Mouse (Mus musculus) MEL-GATA-1-ER (cell line): Measurements from ENCODE around the gene Rspry1.
A peak's percentile ranks its signal among the peaks of the same experiment; 100 is the strongest.

Experiments used
- DNase-seq: peaks from one replicate; pipeline ENCODE4 v3.0.0-alpha.2; 2012; ENCODE audit warnings: low read depth; ENCODE audit errors: extremely low read depth

Rspry1 gene

DNA sequence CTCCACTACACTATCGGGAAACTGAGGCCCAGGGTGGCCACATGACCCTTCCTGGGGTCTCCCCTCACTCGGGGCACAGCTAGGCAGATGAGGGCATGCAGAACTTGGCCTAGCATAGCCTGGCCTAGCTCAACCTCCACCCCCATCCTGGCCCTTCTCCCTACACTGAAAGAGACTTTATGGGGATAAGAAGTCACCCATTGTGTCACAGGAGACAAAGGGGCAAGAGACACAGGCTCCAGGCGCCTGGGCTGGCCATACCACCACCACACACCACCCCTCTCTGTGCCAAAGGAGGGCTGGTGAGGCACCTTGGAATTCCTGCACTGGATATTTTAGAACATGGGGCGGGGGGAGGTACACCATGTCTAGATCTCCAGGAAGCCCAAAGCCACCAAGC lies 82.5 kb downstream of the Rspry1 start:
- no peak for DNase-seq

DNA sequence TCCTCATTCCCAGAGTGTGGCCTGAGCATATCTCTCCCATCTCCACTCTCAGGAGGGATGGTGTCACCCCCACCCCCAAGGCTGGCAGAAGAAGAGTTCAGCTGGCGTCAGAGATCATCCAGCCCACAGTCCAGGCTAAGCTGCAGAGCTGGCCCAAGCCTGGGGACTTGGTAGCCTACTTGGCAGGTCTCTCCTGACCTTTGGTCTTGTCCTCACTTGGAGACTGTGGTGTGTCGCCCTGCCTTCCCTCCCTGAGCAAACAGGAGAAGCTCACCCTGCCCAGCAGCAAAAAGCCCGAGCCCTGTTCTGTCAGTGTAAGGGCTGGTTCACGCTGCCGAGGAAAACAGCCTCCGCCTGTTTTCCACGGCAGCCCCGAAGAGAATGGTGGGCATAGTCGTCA lies 84.2 kb downstream of the Rspry1 start:
- no peak for DNase-seq

DNA sequence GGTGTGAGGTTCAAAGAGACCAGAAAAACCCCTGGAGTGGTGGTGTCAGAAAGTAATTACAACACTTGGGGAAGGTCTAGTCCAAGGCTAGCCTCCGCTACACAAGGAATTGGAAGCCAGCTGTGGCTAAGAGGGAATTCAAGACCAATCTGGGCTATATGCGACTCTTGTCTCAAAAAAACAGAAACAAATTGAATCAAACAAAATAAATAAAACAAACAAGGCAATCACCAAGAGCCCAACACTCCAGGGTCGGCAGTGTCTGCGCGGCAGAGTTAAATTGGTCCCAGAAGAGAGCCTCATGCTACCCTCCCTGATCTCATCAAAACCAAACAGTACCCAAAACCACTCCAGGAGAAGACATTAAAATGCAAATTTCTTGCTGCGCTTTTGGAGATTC lies 93.0 kb downstream of the Rspry1 start:
- DNase-seq, result no peak

DNA sequence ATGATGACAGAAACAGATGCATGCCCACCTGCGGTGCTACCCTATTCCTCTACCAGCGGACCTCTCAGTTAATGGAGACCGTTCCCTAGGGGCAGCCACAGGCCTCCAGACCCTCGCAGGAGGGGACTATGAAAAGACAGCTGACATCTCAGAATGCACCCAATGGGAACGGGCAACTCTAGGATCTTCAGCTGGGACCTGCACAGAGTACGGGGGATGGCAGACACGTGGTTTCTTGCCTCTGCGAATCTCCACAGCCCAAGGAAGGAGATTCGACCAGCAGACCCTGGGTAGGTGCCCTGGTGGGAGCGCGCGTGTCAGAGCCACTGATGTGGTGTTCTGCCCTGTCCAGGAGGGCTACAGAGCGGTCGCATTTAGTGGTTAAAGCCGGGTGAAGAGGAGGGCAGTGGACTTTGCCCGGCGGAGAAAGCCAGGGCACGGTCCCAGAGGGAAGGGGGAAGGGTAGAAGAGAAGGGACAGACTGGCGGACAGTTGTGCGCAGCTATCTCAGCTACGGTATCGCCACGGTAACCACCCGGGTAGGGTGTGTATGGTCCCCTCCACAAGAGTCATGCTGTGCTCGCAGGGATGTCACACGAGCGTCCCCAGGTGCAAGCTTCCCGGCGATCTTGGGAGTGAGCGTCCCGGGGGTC lies 93.7 kb downstream of the Rspry1 start:
- DNase-seq, result no peak

DNA sequence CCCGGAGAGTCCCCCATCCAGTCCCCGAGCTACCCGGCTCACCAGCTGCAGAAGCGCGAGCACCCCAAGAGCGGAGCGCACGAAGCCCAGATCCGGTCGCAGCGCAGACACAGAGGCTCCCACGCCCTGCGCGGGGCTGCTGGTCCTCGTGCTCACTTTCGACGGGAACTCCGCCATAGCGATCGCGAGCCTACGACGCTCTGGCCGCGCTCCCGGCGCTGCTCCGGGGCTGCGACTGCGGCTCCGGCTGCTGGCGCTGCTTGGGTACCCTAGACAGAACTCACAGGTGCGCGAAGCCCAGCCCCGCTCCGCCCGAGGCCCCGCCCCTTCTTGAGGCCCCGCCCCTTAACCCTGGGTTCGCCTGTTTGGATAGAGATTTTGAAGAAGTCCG lies 94.3 kb downstream of the Rspry1 start, which contains the start of gene Pllp:
TSS of gene Pllp (minus strand) at position 285 of the 391 bp plus-strand sequence.
- DNase-seq, result no peak

DNA sequence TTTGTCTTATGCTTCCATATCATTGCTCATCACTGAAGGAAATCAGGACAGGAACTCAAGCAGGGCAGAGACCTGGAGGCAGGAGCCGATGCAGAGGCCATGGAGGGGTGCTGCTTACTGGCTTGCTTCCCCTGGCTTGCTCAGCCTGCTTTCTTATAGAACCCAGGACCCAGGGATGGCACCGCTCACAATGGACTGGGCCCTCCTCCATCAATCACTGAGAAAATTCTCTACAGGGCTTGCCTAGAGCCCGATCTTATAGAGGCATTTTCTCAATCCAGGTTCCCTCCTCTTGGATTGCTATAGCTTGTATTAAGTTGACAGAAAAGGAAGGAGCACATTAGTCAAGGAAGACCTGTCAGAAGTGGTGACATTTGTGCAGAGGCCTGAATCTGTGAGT lies 94.8 kb downstream of the Rspry1 start:
- DNase-seq, result no peak

DNA sequence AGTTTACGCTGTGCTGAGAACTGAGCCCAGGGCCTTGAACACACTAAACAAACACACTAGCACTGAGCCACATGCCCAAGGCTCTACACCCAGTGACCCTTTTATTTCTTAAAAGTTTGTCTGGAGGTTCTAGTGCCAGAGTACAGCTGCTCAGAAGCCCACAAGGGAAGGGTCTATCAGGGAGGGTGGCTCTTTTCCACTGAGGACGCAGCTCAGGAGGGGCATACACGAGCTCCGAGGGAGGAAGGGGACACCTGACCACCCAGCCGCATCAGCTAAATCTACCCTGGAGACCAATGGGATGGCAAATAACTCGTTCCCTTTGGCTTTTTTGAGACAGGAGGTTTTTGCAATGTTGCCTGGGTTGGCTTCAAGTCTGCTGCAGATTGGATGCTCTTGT lies 96.2 kb downstream of the Rspry1 start:
- DNase-seq, result no peak

DNA sequence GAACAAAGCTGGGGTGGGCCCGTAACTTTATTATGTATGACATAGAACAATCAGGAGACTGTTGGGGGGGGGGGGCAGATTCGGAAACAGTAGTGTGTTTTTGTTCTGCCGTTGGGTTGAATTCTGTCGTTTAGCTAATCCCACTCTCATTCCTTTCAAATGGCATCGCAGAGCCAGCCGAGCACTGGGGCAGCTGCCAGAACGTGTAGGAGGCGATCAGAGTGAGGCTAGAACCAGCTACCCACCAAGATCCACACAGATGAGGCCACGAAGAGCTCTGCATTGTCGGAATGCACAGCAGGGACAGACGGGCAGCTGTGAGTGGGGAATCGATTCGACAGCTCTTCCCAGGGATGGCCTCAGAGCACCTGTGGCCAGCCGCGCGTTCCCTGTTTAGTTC lies 97.6 kb downstream of the Rspry1 start:
- no peak for DNase-seq

DNA sequence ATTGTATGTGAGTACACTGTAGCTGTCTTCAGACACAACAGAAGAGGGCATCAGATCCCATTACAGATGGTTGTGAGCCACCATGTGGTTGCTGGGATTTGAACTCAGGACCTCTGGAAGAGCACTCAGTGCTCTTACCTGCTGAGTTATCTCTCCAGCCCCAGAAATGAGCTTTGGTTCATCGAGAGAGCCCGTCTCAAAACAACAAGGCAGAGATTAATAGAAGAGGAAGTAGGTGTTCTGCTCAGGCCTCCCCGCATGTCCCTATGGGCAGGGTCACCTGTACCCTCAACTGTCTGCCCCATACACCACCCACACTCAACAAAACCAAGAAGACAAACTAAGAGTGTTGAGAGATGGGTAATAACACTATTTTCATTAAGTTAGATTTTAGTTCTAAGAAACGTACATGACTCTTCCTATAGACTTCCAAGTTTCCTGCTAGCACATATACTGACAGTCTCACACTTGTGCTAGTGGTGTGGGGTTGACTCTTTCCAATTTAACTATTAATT lies 98.7 kb downstream of the Rspry1 start:
- peak; percentile 28 for DNase-seq

DNA sequence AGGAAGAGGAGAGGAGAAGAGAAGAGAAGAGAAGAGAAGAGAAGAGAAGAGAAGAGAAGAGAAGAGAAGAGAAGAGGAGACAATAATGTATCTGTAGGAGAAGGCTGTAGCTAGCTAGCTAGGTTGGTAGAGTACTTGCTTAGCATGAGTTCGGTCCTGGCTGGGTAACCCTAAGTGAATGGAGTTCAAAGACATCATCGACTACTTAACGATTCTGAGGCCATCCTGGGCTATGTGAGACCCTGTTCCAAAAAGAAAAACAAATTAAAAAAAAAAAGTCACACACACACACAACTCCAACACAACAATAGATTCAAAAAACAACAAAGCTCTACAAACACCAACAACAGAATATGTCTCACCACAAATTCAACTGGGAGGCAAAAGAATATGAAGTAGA lies 100.4 kb downstream of the Rspry1 start:
- peak; percentile 54 for DNase-seq

DNA sequence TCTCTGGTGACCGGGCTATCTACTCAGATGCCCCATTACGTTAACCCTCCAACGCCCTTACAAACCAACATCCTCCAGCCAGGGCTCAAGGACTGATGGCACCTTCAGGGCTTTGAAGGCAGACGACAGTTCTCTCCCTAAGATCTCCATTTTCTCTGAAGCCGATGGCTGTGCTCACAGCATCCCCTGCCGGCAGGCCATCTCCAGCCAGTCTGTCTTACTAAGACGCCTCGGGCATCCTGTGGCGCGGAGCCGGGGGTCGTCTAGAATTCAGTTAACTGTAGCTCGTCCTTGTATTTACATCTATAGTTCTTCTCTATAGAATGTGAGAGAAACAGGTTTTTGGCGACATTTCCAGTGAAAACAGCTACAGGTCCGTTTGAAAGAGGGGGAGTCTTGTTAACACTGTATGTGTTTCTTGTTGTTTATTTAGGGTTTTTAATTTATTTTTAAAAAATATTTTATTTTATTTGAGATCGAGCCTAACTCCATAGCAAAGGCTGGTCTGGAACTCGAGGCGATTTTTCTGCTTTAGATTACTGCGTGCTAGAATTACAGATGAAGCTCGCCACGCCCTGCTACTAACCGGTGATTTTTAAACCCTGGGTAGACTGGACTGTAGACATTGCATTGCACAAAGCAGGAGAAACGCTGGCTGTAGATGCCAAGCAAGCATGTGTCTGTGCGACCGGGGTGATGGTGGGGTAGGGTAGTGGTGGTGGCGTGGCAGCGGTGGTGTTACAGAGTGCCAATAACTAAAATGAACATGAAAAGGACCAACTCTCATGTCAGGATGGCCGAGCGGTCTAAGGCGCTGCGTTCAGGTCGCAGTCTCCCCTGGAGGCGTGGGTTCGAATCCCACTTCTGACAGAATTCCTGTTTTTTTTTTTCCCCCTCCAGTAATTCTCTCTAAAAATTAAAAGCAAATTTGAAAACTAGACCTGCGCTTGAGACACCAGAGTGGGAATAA lies 101.4 kb downstream of the Rspry1 start:
- DNase-seq, result peak; percentile 76

DNA sequence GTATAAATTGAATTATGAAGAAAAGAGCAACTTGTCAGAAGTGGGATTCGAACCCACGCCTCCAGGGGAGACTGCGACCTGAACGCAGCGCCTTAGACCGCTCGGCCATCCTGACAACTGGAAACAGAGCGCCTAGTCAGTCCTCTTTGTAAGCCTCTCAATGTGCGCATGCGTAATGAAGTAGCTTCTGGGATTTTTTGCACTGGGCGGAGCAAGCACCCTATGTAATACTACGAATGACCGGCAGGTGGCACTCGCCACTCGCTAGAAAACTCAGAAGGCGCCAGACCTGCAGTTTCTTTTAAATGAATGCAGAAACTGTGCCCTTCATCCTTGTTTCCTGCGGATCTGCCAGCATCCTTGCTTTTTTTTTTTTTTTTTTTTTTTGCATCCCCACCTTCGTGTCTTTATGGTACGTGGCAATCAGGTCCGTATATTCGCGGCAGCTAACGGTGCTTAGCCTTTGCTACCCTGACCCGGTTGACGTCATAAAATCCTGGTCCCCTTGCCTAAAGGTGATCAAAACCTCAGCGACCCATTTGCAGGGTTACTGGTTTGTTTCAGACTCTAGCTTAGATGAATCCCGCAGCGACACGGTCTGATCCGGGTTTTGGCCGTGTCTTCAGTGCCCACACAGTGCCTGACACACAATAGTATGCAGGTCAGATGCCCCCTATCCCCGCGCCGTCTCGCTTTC lies 102.4 kb downstream of the Rspry1 start:
- DNase-seq, result peak; percentile 80

DNA sequence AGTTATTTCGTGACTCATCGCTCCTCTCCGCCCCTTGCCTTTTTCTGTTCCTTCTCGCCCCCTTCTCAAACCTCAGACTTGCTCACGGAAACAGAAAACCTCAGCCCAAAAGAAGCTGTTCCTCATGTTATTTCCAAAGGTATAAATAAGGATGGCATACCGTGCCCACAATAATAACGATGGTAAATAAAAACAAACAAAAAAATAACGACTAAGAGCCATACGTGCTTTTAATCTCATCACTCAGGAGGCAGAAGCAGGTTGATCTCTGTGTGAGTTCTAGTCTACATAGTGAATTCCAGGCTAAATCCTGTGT lies 102.9 kb downstream of the Rspry1 start:
- no peak for DNase-seq

DNA sequence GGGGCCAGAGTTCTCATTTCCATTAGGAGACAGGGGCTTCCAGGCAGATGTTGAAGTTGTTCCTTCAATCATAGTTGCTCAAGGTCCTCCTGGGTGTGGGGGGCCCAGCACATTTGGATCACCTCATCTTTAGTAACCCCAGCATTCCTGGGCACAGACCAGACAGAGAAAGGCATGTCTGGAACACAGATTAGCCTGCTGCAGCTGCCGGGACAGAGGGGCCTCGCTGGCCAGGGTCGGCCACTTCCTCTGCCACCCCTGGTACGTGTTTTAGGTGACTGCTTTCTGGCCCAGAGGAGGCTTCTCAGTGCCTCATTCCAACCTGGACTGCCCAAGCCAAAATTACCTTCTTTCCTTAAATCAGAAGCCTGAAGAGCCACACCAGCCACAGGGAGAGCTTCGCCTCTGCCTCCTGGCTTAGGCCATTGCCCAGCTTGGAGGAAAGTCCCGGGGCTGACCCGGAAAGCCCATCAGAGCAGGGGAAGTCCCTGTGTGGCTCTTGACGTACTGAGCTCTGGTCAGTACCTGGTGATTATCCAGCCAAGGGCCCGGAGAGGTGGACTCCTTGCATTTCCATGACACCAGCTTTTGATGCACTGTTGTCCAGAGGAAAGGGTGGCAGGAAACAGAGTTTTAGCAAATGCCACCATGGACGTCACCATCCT lies 104.0 kb downstream of the Rspry1 start:
- DNase-seq, result no peak

DNA sequence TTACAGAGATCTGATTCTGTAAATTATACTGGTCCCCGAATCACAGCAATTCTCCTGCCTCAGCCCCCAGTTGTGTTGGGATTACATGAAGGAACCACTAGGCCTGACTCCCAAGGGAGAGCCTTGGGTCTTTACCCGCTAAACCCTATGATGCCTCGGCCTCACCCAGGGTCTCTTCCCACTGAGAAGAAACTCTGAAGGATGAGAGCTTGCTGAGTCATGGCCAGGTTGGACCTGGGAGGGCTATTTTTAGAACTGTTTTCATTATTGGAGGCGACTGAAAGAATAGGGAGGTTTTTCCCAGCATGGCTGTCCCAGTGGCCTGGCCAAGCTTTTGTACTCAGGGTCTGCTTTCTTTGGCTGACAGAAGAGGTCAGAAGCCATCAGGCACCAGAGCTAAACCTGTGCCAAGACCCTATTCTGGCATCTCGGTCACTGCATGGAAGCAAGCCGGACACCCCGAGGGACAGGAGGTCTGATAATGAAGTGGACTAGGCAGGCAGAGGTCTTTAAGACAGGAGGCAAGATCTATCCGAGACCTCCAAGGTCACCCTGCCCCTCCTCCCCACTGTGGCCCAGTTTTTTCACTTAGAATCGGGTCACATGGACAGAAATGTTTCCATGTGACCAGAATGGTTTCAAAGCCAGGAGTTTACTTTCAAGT lies 105.1 kb downstream of the Rspry1 start:
- DNase-seq, result no peak
